8 mouse cellular contexts compared by ENCODE assay signal in genomic region chr1:58144384-58145069, GRCm38 (mm10). TPM values are rescaled to one million over a fixed set of nuclear protein-coding genes. Genes with fewer than 3 reads are reported as not detected.
DNase-seq lines count a peak whose midpoint lies in the region; ATAC-seq lines count a peak whose summit lies in the region.

No protein-coding gene starts in this region.

- peak; percentile 45; the same call in 1 of the 2 replicates for ATAC-seq in hindbrain, embryonic 15.5 days (ENCODE audit: low FRiP score, low read depth)
- ATAC-seq in hindbrain, embryonic 12.5 days (ENCODE audit: low FRiP score) = no peak
- ATAC-seq in inflammation-experienced regulatory T-cells, adult 6 months = no peak

- no peaks in the 10 kb centered on the region for H3K4me1 ChIP-seq in hindbrain, embryonic 15.5 days (replicated peaks)
- H3K4me1 ChIP-seq in hindbrain, embryonic 12.5 days = no peaks in the 10 kb centered on the region

- H3K36me3 ChIP-seq in hindbrain, embryonic 15.5 days = no peaks in the 10 kb centered on the region
- H3K36me3 ChIP-seq in hindbrain, embryonic 12.5 days = no peaks in the 10 kb centered on the region

- peak; percentile 7 for DNase-seq in WW6 (ENCODE audit: low read depth, low spot score)
- peak; percentile 18 for DNase-seq in embryo, embryonic 11 days
- DNase-seq in layer of hippocampus, adult 9-11 months = peak; percentile 15
- DNase-seq in right cerebral cortex, adult 18-20 months = peak; percentile 34
- no peak for DNase-seq in spleen, adult 18-20 months

- no peak overlapping the region for H3K4me2 ChIP-seq in hindbrain, embryonic 15.5 days
- H3K4me2 ChIP-seq in hindbrain, embryonic 12.5 days (replicated peaks) = no peak overlapping the region

- no peak overlapping the region for H3K9ac ChIP-seq in hindbrain, embryonic 15.5 days
- H3K9ac ChIP-seq in hindbrain, embryonic 12.5 days = no peak overlapping the region

- H3K4me3 ChIP-seq in hindbrain, embryonic 15.5 days = no peak overlapping the region
- H3K4me3 ChIP-seq in hindbrain, embryonic 12.5 days = no peak overlapping the region

- no peak overlapping the region for H3K27ac ChIP-seq in hindbrain, embryonic 15.5 days (replicated peaks)
- H3K27ac ChIP-seq in hindbrain, embryonic 12.5 days = no peak overlapping the region

- 77% methylated on average over 10 of the region's 10 CpGs for WGBS in hindbrain, embryonic 15.5 days
- WGBS in hindbrain, embryonic 12.5 days = 76% methylated on average over 10 of the region's 10 CpGs

- no peaks in the 10 kb centered on the region for H3K27me3 ChIP-seq in hindbrain, embryonic 15.5 days
- no peaks in the 10 kb centered on the region for H3K27me3 ChIP-seq in hindbrain, embryonic 12.5 days

- H3K9me3 ChIP-seq in hindbrain, embryonic 15.5 days = no peaks in the 10 kb centered on the region
- no peaks in the 10 kb centered on the region for H3K9me3 ChIP-seq in hindbrain, embryonic 12.5 days (replicated peaks)

RNA-seq across cellular contexts. Expression of gene Aox3, which starts 31.6 kb away (rescaled TPM):
- 0.13 and 0.30 TPM in 2 replicates for polyA plus RNA-seq in hindbrain, embryonic 15.5 days (2015; fragmentation: Nextera tagmentation; extraction: Ambion mirVana)
- not detected in 2 replicates for polyA plus RNA-seq in hindbrain, embryonic 12.5 days (2016; fragmentation: Nextera tagmentation; extraction: Ambion mirVana)
- polyA plus RNA-seq in inflammation-experienced regulatory T-cells, adult 6 months (2017; shearing (Covaris generic)) = not detected

Comparison
In these comparisons a context has a peak if more than half of its experiments do, and no peak if none do; other contexts are left out.
1. DNase-seq: peak in WW6 (single experiment), embryo, embryonic 11 days (single experiment), layer of hippocampus, adult 9-11 months (single experiment) and right cerebral cortex, adult 18-20 months (single experiment); none in spleen, adult 18-20 months (0 of 2).